Mouse (Mus musculus) kidney, postnatal 14 days (tissue): Measurements from ENCODE around the gene Paip2b.
A peak's percentile ranks its signal among the peaks of the same experiment; 100 is the strongest.
"Not testable (repeated sequence)": the region's sequence is repeated elsewhere in the genome, so short reads cannot be mapped to it uniquely, and the experiment has no call there.

Source experiments
- DNase-seq: peaks from one replicate; pipeline ENCODE4 v3.0.0; 2022; ENCODE audit warnings: mixed read lengths

The Paip2b gene

GRCm38 (mm10) chr6:83795492-83795900, 36.0 kb downstream of the Paip2b start:
- peak; percentile 50 for DNase-seq

GRCm38 (mm10) chr6:83794760-83795296, 36.7 kb downstream of the Paip2b start, which contains the start of gene Nagk:
Nagk (plus strand) TSS chr6:83794982.
- peak; percentile 96 for DNase-seq

GRCm38 (mm10) chr6:83791251-83791890, 40.2 kb downstream of the Paip2b start:
- no peak for DNase-seq

- not testable (repeated sequence) for DNase-seq
Measured at GRCm38 (mm10) chr6:83790533-83790932, 41.0 kb downstream of the Paip2b start.

GRCm38 (mm10) chr6:83788554-83788953, 43.0 kb downstream of the Paip2b start:
- DNase-seq: no peak

- no peak for DNase-seq
Measured at GRCm38 (mm10) chr6:83786426-83786825, 45.1 kb downstream of the Paip2b start.

- DNase-seq: peak; percentile 71
Measured at GRCm38 (mm10) chr6:83779026-83779425, 52.5 kb downstream of the Paip2b start.

GRCm38 (mm10) chr6:83778306-83778705, 53.2 kb downstream of the Paip2b start:
- DNase-seq: no peak

GRCm38 (mm10) chr6:83775638-83776293, 55.8 kb downstream of the Paip2b start, which contains the start of gene Tex261:
Tex261 (minus strand) TSS chr6:83775813.
- peak; percentile 93 for DNase-seq

GRCm38 (mm10) chr6:83774781-83775563, 56.6 kb downstream of the Paip2b start:
- no peak for DNase-seq

GRCm38 (mm10) chr6:83774126-83774525, 57.4 kb downstream of the Paip2b start:
- DNase-seq: no peak

- DNase-seq: no peak
Measured at GRCm38 (mm10) chr6:83768485-83768884, 63.1 kb downstream of the Paip2b start.

GRCm38 (mm10) chr6:83766982-83767381, 64.6 kb downstream of the Paip2b start:
- DNase-seq: no peak

- peak; percentile 62 for DNase-seq
Measured at GRCm38 (mm10) chr6:83762880-83763431, 68.6 kb downstream of the Paip2b start.

GRCm38 (mm10) chr6:83762344-83762743, 69.2 kb downstream of the Paip2b start, which contains the start of gene Ankrd53:
Ankrd53 (plus strand) TSS chr6:83762644.
- no peak for DNase-seq

- no peak for DNase-seq
Measured at GRCm38 (mm10) chr6:83756051-83756450, 75.5 kb downstream of the Paip2b start.
